Mouse (Mus musculus) liver, postnatal 0 days (tissue): ENCODE results near the gene Serpinc1. TPM values are rescaled to one million over a fixed set of nuclear protein-coding genes. Genes with fewer than 3 reads are reported as not detected.

Source experiments
- ATAC-seq: fragments of 200-750 bp; cut with Nextera tagmentation; 2 replicates; pipeline ENCODE4 v1.8.0; 2017; ENCODE audit warnings: mild to moderate bottlenecking, moderate library complexity
- DNase-seq: peaks from one replicate; pipeline ENCODE4 v3.0.0-alpha.2; 2016
- H3K27ac ChIP-seq: fragments of 300-500 bp; sonication (generic); 2 replicates; pipeline ENCODE4 v1.5.1; 2014; ENCODE audit warnings: antibody characterized with exemption, moderate library complexity, mild to moderate bottlenecking, low read depth
- H3K27me3 ChIP-seq: fragments of 300-500 bp; sonication (generic); 2 replicates; pipeline ENCODE4 v1.6.1; 2014; ENCODE audit warnings: low read length, control low read depth, mixed read lengths; ENCODE audit not compliant: insufficient read depth
- H3K36me3 ChIP-seq: fragments of 300-500 bp; sonication (generic); replicated peaks from 2 replicates; pipeline ENCODE4 v1.6.1; 2014; ENCODE audit warnings: mild to moderate bottlenecking, control low read depth, low read length, moderate library complexity, mixed read lengths; ENCODE audit not compliant: insufficient read depth
- H3K4me1 ChIP-seq: fragments of 300-500 bp; sonication (generic); 2 replicates; pipeline ENCODE4 v1.6.1; 2014; ENCODE audit warnings: antibody characterized with exemption, mild to moderate bottlenecking, control low read depth; ENCODE audit not compliant: insufficient read depth
- H3K4me2 ChIP-seq: fragments of 300-500 bp; sonication (generic); 2 replicates; pipeline ENCODE4 v1.6.1; 2014; ENCODE audit warnings: low read depth, mild to moderate bottlenecking, low read length, moderate library complexity, mixed read lengths
- H3K4me3 ChIP-seq: fragments of 300-500 bp; sonication (generic); 2 replicates; pipeline ENCODE4 v1.5.1; 2014; ENCODE audit warnings: low read depth, low read length
- H3K9ac ChIP-seq: fragments of 300-500 bp; sonication (generic); replicated peaks from 2 replicates; pipeline ENCODE4 v1.6.1; 2014; ENCODE audit warnings: mild to moderate bottlenecking, moderate library complexity
- H3K9me3 ChIP-seq: fragments of 300-500 bp; sonication (generic); 2 replicates; pipeline ENCODE4 v1.6.1; 2016; ENCODE audit warnings: mild to moderate bottlenecking, control low read depth, low read length, mixed read lengths
- CTCF ChIP-seq: sonication (generic); IDR thresholded peaks from 2 replicates; pipeline ENCODE4 v1.5.1; 2016; ENCODE audit warnings: antibody characterized with exemption, low read depth
- EP300 ChIP-seq: IDR thresholded peaks from 2 replicates; pipeline ENCODE4 v1.6.1; 2016; ENCODE audit warnings: antibody characterized with exemption, low read depth, mild to moderate bottlenecking
- WGBS: fragments of 180-500 bp; shearing (Covaris S2); extraction: QIAGEN DNeasy Blood & Tissue Kit; methylation state at CpG from one replicate; pipeline ENCODE4 v1.1.7; 2014; ENCODE audit not compliant: insufficient replicate concordance; 5-methylcytosine and 5-hydroxymethylcytosine counted together
- polyA plus RNA-seq: library from polyadenylated mRNA; unstranded; fragments of >200 nt; fragmentation: Nextera tagmentation; extraction: Ambion mirVana; gene quantifications from 2 replicates; pipeline ENCODE4 v1.2.1, GENCODE M21; 2015

Gene Serpinc1
- polyA plus RNA-seq, 1 experiment from 2014 or later: 3,165 TPM

GRCm38 (mm10) chr1:160985477-160985876, 7.1 kb downstream of the Serpinc1 start:
- no peak overlapping the region for H3K9ac ChIP-seq
- no peaks in the 10 kb centered on the region for H3K9me3 ChIP-seq
- 83% methylated on average over 6 of the region's 6 CpGs for WGBS
- H3K36me3 ChIP-seq: no peaks in the 10 kb centered on the region
- ATAC-seq (no peak), DNase-seq (no peak)
- H3K4me1 ChIP-seq: peaks cover 9% of the 10 kb centered on the region; the same call in 1 of the 2 replicates
- no peak overlapping the region for H3K4me2 ChIP-seq
- H3K27me3 ChIP-seq: no peaks in the 10 kb centered on the region
- H3K27ac ChIP-seq: peak overlapping the region; percentile 94; the same call in 1 of the 2 replicates
- TF ChIP-seq CTCF: no peak
- no peak overlapping the region for H3K4me3 ChIP-seq

GRCm38 (mm10) chr1:160986881-160987635, 8.7 kb downstream of the Serpinc1 start:
- Histone ChIP-seq H3K9ac (peak overlapping the region; percentile 62), H3K4me3 (peak overlapping the region; percentile 46), H3K9me3 (no peaks in the 10 kb centered on the region), H3K27me3 (no peaks in the 10 kb centered on the region), H3K4me2 (peak overlapping the region; percentile 64), H3K27ac (peak overlapping the region; percentile 94), H3K36me3 (peaks cover 6% of the 10 kb centered on the region; the same call in 1 of the 2 replicates), H3K4me1 (peaks cover 9% of the 10 kb centered on the region)
- DNase-seq: peak; percentile 71
- TF ChIP-seq CTCF (no peak), EP300 (peak; percentile 73)
- peak; percentile 92 for ATAC-seq
- 63% methylated on average over 17 of the region's 17 CpGs for WGBS

- H3K27me3 ChIP-seq: no peaks in the 10 kb centered on the region
- no peak for TF ChIP-seq EP300
- TF ChIP-seq CTCF: no peak
- H3K4me3 ChIP-seq: peak overlapping the region; percentile 46
- WGBS: 71% methylated on average over 14 of the region's 15 CpGs
- peak overlapping the region; percentile 62 for H3K9ac ChIP-seq
- ATAC-seq (no peak), DNase-seq (peak; percentile 37)
- no peak overlapping the region for H3K27ac ChIP-seq
- H3K4me2 ChIP-seq: peak overlapping the region; percentile 64
- H3K9me3 ChIP-seq: no peaks in the 10 kb centered on the region
- H3K4me1 ChIP-seq: peaks cover 3% of the 10 kb centered on the region; the same call in 1 of the 2 replicates
- H3K36me3 ChIP-seq: peaks cover 17% of the 10 kb centered on the region
Observed at GRCm38 (mm10) chr1:160989395-160989794, 11.0 kb downstream of the Serpinc1 start.

- Histone ChIP-seq H3K27ac (no peak overlapping the region), H3K36me3 (peaks cover 27% of the 10 kb centered on the region), H3K9ac (no peak overlapping the region), H3K4me2 (no peak overlapping the region), H3K4me3 (no peak overlapping the region), H3K27me3 (no peaks in the 10 kb centered on the region), H3K4me1 (no peaks in the 10 kb centered on the region; the same call in 1 of the 2 replicates), H3K9me3 (no peaks in the 10 kb centered on the region)
- 66% methylated on average over 6 of the region's 6 CpGs for WGBS
- TF ChIP-seq CTCF: no peak
- TF ChIP-seq EP300: no peak
- DNase-seq: no peak
- no peak for ATAC-seq
Observed at GRCm38 (mm10) chr1:160993851-160994250, 15.5 kb downstream of the Serpinc1 start.

- H3K4me3 ChIP-seq: no peak overlapping the region
- no peaks in the 10 kb centered on the region for H3K9me3 ChIP-seq
- H3K4me1 ChIP-seq: no peaks in the 10 kb centered on the region
- no peak overlapping the region for H3K4me2 ChIP-seq
- no peak for ATAC-seq
- no peaks in the 10 kb centered on the region for H3K27me3 ChIP-seq
- no peak overlapping the region for H3K27ac ChIP-seq
- WGBS: 72% methylated on average over 4 of the region's 4 CpGs
- no peak overlapping the region for H3K9ac ChIP-seq
- DNase-seq: no peak
- H3K36me3 ChIP-seq: peaks cover 18% of the 10 kb centered on the region
- TF ChIP-seq EP300: no peak
- no peak for TF ChIP-seq CTCF
Observed at GRCm38 (mm10) chr1:161004942-161005341, 26.6 kb downstream of the Serpinc1 start.

- ATAC-seq (no peak), DNase-seq (no peak)
- H3K4me3 ChIP-seq: no peak overlapping the region
- no peak overlapping the region for H3K4me2 ChIP-seq
- H3K9me3 ChIP-seq: no peaks in the 10 kb centered on the region
- H3K27me3 ChIP-seq: no peaks in the 10 kb centered on the region
- WGBS: 54% methylated on average over 3 of the region's 3 CpGs
- no peak for TF ChIP-seq CTCF
- TF ChIP-seq EP300: no peak
- no peak overlapping the region for H3K9ac ChIP-seq
- no peak overlapping the region for H3K27ac ChIP-seq
- H3K4me1 ChIP-seq: no peaks in the 10 kb centered on the region
- H3K36me3 ChIP-seq: peaks cover 18% of the 10 kb centered on the region
Observed at GRCm38 (mm10) chr1:161005526-161005925, 27.1 kb downstream of the Serpinc1 start.
